Mouse (Mus musculus): Measurements from ENCODE around the gene Mthfd2. TPM values are rescaled to one million over a fixed set of nuclear protein-coding genes. Genes with fewer than 3 reads are reported as not detected.

The Mthfd2 gene
- total RNA-seq, 2 experiments from 2014 or later = 4.6 to 6.2 TPM

- DNase-seq (ENCODE audit: low spot score in 2 of 2) = no peak
- intact Hi-C loops (cut with DNase I) = no loop called here
These were observed 45.3 kb downstream of the Mthfd2 start for GRCm38 (mm10) chr6:83280256-83280955.

DNA sequence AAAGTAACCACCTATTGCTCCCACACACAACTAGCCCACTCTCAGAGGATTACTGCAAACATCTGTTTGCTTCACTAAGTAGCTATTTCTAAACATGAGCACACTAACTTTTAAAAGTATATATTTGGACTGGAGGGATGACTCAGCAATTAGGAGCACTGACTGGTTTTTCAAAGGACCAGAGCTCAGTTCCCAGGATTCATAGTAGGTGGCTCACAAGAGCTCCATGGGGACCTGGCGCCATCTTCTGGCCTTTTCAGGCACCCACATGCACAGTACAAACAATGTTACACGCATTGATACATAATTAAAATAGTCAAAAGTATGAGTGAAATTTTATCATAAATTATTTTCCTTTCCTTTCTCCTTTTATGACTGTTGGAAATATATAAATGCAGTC is 46.8 kb downstream of the Mthfd2 start:
- intact Hi-C loops (cut with DNase I) = loop anchor here (5.0 kb wide), 1 partner anchor 67 kb away; no protein-coding TSS in a partner anchor
- DNase-seq (ENCODE audit: low spot score in 2 of 2) = no peak

GRCm38 (mm10) chr6:83277151-83277550 is 48.6 kb downstream of the Mthfd2 start:
- DNase-seq (ENCODE audit: low spot score in 2 of 2) = no peak
- intact Hi-C loops (cut with DNase I) = loop anchor here (5.0 kb wide), 1 partner anchor 65 kb away; no protein-coding TSS in a partner anchor

GRCm38 (mm10) chr6:83273733-83274132 is 52.0 kb downstream of the Mthfd2 start:
- DNase-seq (ENCODE audit: low spot score in 2 of 2) = no peak
- intact Hi-C loops (cut with DNase I) = no loop called here

DNA sequence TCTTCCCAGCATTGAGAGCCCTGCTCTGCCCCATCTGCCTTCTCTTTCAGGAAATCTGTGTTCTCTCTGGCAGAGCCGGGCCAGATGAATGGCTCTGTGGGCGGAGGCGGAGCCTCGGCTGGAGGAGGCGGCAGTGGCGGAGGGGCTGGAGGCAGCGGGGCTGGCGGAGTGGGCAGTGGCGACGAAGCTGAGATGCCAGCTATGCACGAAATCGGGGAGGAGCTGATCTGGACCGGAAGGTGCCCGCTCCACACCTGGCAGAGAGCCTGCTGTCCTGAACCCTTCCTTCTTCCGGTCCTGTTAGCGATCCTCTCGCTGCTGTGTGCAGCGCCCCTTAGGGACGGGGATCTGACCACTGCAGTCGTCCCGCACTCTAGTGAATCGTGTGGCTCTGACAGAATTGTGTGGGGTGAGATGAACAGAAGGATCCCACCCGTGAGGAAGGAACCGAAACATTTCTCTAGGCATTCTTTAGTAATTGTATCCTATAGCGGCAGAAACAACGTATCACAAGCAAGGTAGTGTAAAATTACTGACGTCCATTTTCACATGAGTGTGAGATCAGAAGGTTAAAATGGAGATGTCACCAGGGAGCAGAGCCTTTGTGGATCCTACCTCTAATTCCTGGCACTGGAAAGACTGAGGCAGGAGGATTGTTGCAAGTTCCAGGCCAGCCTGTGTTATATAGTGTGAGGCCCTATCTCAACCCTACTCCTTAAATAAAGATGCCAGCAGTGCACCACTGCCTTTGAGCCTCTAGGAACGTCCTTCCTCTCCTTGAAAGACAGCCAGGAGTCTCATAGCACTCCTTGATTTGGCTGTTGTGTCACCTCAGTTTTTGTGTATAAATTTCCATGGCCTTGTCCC is 57.3 kb downstream of the Mthfd2 start:
- DNase-seq (ENCODE audit: low spot score in 2 of 2) = peak; percentile 85 to 86
- intact Hi-C loops (cut with DNase I) = no loop called here

- DNase-seq (ENCODE audit: low spot score in 2 of 2) = no peak
These were observed 58.1 kb downstream of the Mthfd2 start for GRCm38 (mm10) chr6:83267616-83268015.

GRCm38 (mm10) chr6:83265653-83266052 is 60.1 kb downstream of the Mthfd2 start:
- intact Hi-C loops (cut with DNase I) = loop anchor here (2.0 kb wide), 1 partner anchor 51 kb away; no protein-coding TSS in a partner anchor
- no peak for DNase-seq (ENCODE audit: low spot score in 2 of 2)

More at GRCm38 (mm10) chr6:83267616-83268015, 58.1 kb downstream of the Mthfd2 start:
- intact Hi-C loops (cut with DNase I) = no loop called here

DNA sequence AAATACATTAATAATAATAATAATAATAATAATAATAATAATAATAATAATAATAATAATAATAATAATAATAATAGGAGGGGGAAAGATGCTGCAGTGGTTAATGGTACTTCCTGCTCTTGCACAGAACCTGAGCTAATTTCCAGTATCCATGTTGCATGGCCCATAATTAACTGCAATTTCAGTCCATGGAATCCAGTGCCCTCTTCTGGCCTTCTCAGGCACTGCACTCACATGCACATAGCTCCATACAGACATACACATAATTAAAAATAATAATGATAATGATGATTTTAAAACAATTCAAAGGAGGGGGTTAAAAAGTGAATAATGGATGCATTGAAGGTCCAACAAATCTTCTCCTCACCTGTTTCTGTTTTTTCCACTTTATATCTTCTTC is 60.5 kb downstream of the Mthfd2 start:
- intact Hi-C loops (cut with DNase I) = loop anchor here (2.0 kb wide), 1 partner anchor 50 kb away; no protein-coding TSS in a partner anchor

GRCm38 (mm10) chr6:83264516-83264915 is 61.2 kb downstream of the Mthfd2 start:
- DNase-seq (ENCODE audit: low spot score in 2 of 2) = no peak
- intact Hi-C loops (cut with DNase I) = loop anchor here (2.0 to 5.0 kb wide), 2 partner anchors 37 to 50 kb away; no protein-coding TSS in a partner anchor

More for the DNA sequence above, 60.5 kb downstream of the Mthfd2 start:
- no peak for DNase-seq (ENCODE audit: low spot score in 2 of 2)

Other genes starting within 250 kb of the Mthfd2 start
- 10 to 100 TPM; 21.6 to 35.9 TPM for gene Pcgf1, start 248.0 kb downstream of the Mthfd2 start, total RNA-seq (2021)
- not detected for gene Lbx2, start 239.5 kb downstream of the Mthfd2 start, total RNA-seq (2021)
- 1 to 10 TPM; 5.1 to 9.0 TPM for gene Ccdc142, start 224.3 kb downstream of the Mthfd2 start, total RNA-seq (2021)
- 1 to 10 TPM; 5.3 to 5.9 TPM for gene Gm42688, start 224.3 kb downstream of the Mthfd2 start, total RNA-seq (2021)
- 10 to 100 TPM; 54.4 to 58.7 TPM for gene Mrpl53, start 216.9 kb downstream of the Mthfd2 start, total RNA-seq (2021)
- gene Mogs, start 210.4 kb downstream of the Mthfd2 start, total RNA-seq (2021) = 10 to 100 TPM; 29.4 to 30.0 TPM
- gene Wbp1, start 204.3 kb downstream of the Mthfd2 start, total RNA-seq (2021) = 10 to 100 TPM; 33.5 to 46.6 TPM
- gene Ino80b, start 200.5 kb downstream of the Mthfd2 start, total RNA-seq (2021) = 10 to 100 TPM; 20.5 to 26.0 TPM
- gene Rtkn, start 190.4 kb downstream of the Mthfd2 start, total RNA-seq (2021) = 100 to 1,000 TPM in 1 of 2 experiments, 10 to 100 TPM in 1; 88.7 to 105 TPM
- 10 to 100 TPM; 29.1 to 31.3 TPM for gene Wdr54, start 169.5 kb downstream of the Mthfd2 start, total RNA-seq (2021)
- gene 1700003E16Rik, start 169.5 kb downstream of the Mthfd2 start, total RNA-seq (2021) = 10 to 100 TPM; 27.4 to 31.5 TPM
- 100 to 1,000 TPM; 373 to 386 TPM for gene Dctn1, start 160.0 kb downstream of the Mthfd2 start, total RNA-seq (2021)
- gene Slc4a5, start 106.1 kb downstream of the Mthfd2 start, total RNA-seq (2021) = under 1 TPM; 0.25 to 0.69 TPM
- 10 to 100 TPM; 19.0 to 20.8 TPM for gene Mob1a, start 108 bp upstream of the Mthfd2 start, total RNA-seq (2021)
- 10 to 100 TPM; 46.8 to 50.5 TPM for gene Bola3, start 23.2 kb upstream of the Mthfd2 start, total RNA-seq (2021)
- 10 to 100 TPM; 63.7 to 77.2 TPM for gene Tet3, start 133.2 kb upstream of the Mthfd2 start, total RNA-seq (2021)
- 10 to 100 TPM; 19.8 to 29.9 TPM for gene Dguok, start 181.1 kb upstream of the Mthfd2 start, total RNA-seq (2021)
- not detected for gene Actg2, start 210.4 kb upstream of the Mthfd2 start, total RNA-seq (2021)
- 10 to 100 TPM; 30.9 to 35.3 TPM for gene Stambp, start 246.8 kb upstream of the Mthfd2 start, total RNA-seq (2021)